Mouse (Mus musculus): Measurements from ENCODE around the gene Rad54l2.
A peak's percentile ranks its signal among the peaks of the same experiment; 100 is the strongest.

GRCm38 (mm10) chr9:106686983-106687650 lies 101.9 kb downstream of the Rad54l2 start:
- peak; percentile 94 for TF ChIP-seq CTCF (IDR thresholded peaks at IDR 0.05; ENCODE audit: low read depth)
- no peak for TF ChIP-seq EP300 (optimal IDR thresholded peaks at IDR 0.05)
